Mouse (Mus musculus): Measurements from ENCODE around the gene Armh4. TPM values are rescaled to one million over a fixed set of nuclear protein-coding genes. Genes with fewer than 3 reads are reported as not detected.

Armh4 gene
- polyA plus RNA-seq, 1 experiment from 2014 or later = 18.5 TPM

DNA sequence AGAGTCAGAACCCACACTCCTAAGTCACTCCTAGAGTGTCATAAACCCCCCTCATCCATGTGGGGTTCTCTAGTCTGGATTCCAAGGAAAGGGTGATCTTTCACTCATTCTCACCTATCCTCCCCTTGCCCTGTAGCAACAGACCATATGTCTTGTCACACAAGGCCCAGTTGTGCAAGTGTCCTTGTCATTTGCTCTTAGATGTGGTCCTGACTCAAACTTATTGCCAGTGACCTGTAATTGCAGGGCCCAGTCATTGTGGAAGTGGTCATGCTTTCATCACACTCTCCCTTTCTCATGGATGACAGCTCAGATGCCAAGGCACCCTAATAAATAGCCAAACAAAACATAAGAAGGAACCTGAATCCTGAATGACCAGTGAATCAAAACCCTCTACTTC is 63.5 kb downstream of the Armh4 start:
- H3K36me3 ChIP-seq (replicated peaks) = no peaks in the 10 kb centered on the region
- H3K4me3 ChIP-seq (replicated peaks) = no peak overlapping the region
- no peak overlapping the region for H3K9ac ChIP-seq
- H3K27me3 ChIP-seq = no peaks in the 10 kb centered on the region
- no peaks in the 10 kb centered on the region for H3K9me3 ChIP-seq
- no peak for ATAC-seq (ENCODE audit: low FRiP score)
- no peak overlapping the region for H3K4me2 ChIP-seq
- no peak overlapping the region for H3K27ac ChIP-seq
- no peaks in the 10 kb centered on the region for H3K4me1 ChIP-seq

DNA sequence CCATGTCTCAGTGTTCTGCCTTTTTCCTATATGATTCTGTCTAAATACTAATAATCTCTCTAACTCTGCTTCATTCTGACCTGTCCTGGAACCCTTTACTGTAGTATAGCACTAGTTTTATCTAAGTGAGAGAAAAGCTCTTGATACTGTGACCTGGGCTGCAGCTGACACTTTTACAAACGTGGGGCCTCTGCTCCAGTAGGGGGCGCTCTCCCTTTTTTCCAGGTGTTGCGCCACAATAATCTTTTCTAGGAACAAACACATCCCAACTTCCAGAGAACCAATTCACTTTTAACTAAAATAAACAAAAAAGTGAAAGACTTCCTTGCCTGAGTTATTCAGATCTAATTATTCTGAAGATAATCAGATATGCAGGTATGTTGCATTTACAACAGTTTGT is 72.2 kb downstream of the Armh4 start:
- ATAC-seq (ENCODE audit: low FRiP score) = no peak
- no peaks in the 10 kb centered on the region for H3K27me3 ChIP-seq
- H3K9ac ChIP-seq = no peak overlapping the region
- no peaks in the 10 kb centered on the region for H3K9me3 ChIP-seq
- 39% methylated on average over 3 of the region's 3 CpGs for WGBS
- H3K36me3 ChIP-seq (replicated peaks) = no peaks in the 10 kb centered on the region
- no peak overlapping the region for H3K4me2 ChIP-seq
- H3K4me1 ChIP-seq = no peaks in the 10 kb centered on the region
- H3K27ac ChIP-seq = no peak overlapping the region
- no peak overlapping the region for H3K4me3 ChIP-seq (replicated peaks)

DNA sequence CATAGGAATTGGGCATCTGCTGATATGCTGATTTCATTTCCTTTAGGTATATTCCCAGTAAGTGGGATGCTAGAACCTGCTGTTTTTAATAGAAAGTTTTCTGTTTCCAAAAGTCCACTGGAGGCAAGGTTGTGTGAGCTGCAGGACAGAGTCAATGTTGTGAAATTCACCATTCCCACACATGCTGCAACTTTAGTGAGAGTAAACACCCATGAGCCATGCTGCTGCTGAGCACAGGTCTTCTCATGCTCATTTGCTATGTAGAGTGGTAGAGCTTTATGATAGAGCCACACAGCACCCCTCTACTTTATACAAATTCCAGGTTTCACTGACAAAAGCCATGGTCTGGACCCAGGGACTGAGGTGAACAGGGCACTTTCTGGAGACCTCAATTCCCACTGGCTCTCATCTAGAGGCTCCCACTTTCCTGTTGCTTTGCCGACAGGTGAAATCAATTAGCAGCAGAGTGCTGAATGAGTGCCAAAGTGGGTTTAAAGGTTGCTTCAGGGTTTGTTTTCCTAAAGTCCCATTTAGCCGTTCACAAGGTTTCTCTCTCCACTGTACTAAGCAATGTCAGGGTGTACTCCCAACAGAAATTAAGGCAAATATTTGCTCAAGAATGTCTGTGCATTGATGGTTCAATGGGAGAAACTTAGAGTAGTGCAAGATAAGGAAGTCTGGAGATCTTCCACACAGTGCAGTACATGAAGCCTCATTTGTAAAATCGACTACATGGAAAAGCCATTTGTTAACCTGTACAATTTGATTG is 79.6 kb downstream of the Armh4 start:
- no peaks in the 10 kb centered on the region for H3K9me3 ChIP-seq
- no peak overlapping the region for H3K9ac ChIP-seq
- no peak overlapping the region for H3K4me3 ChIP-seq (replicated peaks)
- no peak overlapping the region for H3K4me2 ChIP-seq
- no peaks in the 10 kb centered on the region for H3K36me3 ChIP-seq (replicated peaks)
- no peak for ATAC-seq (ENCODE audit: low FRiP score)
- WGBS = 78% methylated on average over 3 of the region's 3 CpGs
- no peak overlapping the region for H3K27ac ChIP-seq
- H3K27me3 ChIP-seq = no peaks in the 10 kb centered on the region
- no peaks in the 10 kb centered on the region for H3K4me1 ChIP-seq

DNA sequence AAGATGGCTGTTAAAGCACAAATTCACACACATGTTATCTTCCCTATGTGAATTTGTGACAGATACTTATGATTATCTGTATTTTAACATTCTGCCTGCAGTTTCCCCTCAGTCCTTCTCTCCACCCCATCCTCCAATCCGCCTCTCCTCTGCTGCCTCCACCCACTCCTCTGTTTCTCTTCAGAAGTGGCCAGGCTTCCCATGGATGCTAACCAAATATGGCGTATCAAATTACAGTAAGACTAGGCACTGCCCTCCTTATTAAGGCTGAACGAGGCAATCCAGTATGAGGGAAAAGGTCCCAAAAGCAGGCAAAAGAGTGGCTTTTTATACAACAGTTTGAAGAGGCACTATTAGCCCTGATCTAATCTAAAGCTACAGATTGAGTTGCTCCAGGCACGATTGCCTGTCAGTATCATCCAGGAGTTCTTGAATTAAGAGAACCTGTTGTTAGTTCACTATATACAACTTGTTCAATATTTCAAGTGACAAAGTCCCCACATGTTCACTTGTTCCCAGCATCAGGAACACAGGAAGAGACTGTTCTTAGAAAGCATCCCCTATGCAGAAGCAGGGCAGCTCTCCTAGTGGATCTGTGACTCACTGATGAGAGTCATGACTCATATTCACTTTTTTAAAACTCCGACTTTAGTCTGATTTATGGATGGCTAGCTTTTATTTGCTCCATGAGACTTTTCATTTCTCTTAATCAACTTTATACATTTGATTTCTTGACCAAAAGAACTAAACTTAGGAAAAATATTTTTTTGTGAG is 103.5 kb downstream of the Armh4 start:
- Histone ChIP-seq H3K27me3 (no peaks in the 10 kb centered on the region), H3K27ac (no peak overlapping the region), H3K4me2 (no peak overlapping the region), H3K9ac (no peak overlapping the region), H3K9me3 (no peaks in the 10 kb centered on the region), H3K4me1 (peaks cover 17% of the 10 kb centered on the region), H3K36me3 (replicated peaks) (no peaks in the 10 kb centered on the region), H3K4me3 (replicated peaks) (no peak overlapping the region)
- 57% methylated on average over 5 of the region's 5 CpGs for WGBS
- ATAC-seq (ENCODE audit: low FRiP score) = no peak

DNA sequence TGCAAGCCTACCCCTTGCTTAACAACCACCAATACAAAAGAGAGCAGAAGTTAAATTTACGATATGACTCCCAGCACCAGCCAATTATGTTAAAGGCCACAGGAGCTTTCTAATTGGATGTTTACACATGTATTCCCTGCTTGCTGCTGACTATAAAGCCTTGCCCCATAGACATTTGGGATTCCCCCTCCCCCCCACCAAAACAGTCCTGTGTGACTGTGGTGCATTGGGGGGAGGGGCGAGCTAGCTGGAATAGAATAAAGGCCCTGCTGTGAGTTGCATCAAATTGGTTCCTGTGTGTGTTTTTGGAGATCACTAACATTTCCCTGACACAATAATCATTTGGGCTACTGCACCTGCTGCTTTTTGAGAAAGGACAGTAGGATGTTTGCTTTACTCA is 106.6 kb downstream of the Armh4 start:
- Histone ChIP-seq H3K4me2 (no peak overlapping the region), H3K4me3 (replicated peaks) (no peak overlapping the region), H3K9me3 (no peaks in the 10 kb centered on the region), H3K4me1 (peaks cover 6% of the 10 kb centered on the region), H3K36me3 (replicated peaks) (no peaks in the 10 kb centered on the region), H3K9ac (no peak overlapping the region), H3K27ac (no peak overlapping the region), H3K27me3 (no peaks in the 10 kb centered on the region)
- no peak for ATAC-seq (ENCODE audit: low FRiP score)
- 17% methylated on average over 2 of the region's 2 CpGs for WGBS

DNA sequence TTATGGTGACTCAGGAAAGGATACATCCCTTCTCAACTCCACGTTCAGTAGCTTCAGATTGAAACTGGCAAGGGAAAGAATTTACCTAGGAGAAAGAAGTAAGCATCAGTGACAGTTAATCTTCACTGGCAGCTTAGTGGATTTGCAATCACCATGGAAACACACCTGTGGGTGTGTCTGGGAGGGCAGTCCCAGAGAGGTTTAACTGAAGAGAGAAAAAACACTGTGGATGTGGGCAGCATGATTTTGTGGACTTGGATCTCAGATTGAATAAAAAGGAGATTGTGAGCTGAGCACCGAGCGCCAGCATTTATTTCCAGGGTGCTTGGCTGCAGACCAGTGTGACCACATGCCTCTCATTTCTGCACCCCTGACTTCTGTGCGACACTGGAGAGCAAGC is 122.7 kb downstream of the Armh4 start:
- Histone ChIP-seq H3K4me1 (no peaks in the 10 kb centered on the region; the same call in 1 of the 2 replicates), H3K27me3 (no peaks in the 10 kb centered on the region), H3K36me3 (replicated peaks) (no peaks in the 10 kb centered on the region), H3K9me3 (no peaks in the 10 kb centered on the region), H3K4me2 (no peak overlapping the region), H3K4me3 (replicated peaks) (no peak overlapping the region), H3K9ac (no peak overlapping the region), H3K27ac (no peak overlapping the region)
- no peak for ATAC-seq (ENCODE audit: low FRiP score)
- WGBS = 35% methylated on average over 4 of the region's 4 CpGs

DNA sequence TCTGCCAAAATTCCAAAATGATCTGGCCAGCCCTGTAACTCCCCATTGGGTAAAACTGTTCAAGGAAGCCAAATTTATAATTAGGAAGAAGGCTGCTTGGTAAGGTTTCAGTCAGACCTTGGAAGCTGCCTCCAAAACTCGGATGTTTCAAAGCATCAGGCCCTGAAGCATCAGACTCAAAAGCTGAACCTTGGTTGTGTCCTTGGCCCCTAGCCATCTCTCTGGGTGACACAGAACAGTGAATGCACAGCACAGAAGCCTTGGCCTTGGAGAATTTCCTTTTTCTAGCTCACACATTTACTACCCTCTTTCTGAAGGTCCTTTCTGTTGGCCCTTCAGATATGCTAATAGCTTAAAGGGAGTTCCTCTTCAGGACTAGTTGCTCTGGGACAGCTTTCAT is 134.0 kb downstream of the Armh4 start:
- WGBS = 92% methylated on average over 1 of the region's 1 CpGs
- H3K4me1 ChIP-seq = no peaks in the 10 kb centered on the region
- no peak overlapping the region for H3K27ac ChIP-seq
- H3K9ac ChIP-seq = no peak overlapping the region
- H3K36me3 ChIP-seq (replicated peaks) = no peaks in the 10 kb centered on the region
- H3K27me3 ChIP-seq = no peaks in the 10 kb centered on the region
- no peaks in the 10 kb centered on the region for H3K9me3 ChIP-seq
- ATAC-seq (ENCODE audit: low FRiP score) = no peak
- H3K4me3 ChIP-seq (replicated peaks) = no peak overlapping the region
- no peak overlapping the region for H3K4me2 ChIP-seq

DNA sequence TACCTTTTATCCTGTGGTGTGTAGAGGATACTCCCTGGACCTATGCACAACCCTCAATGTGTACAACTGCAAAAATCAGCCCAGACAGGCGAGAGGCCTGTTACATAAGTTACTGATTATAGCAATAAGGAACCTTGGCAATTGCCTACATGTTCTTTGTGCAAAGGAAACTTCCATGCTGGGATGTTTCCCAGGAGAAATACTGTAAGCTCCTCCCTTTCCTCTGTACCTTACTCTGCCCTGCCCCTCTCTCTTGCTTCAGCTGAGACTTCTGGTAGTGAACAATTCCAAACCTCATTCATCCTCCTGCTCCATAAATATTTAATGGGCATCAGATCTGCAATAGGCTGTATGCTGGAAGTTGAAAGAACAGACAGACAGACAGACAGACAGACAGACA is 145.8 kb downstream of the Armh4 start:
- no peaks in the 10 kb centered on the region for H3K36me3 ChIP-seq (replicated peaks)
- no peaks in the 10 kb centered on the region for H3K27me3 ChIP-seq
- 73% methylated on average over 1 of the region's 1 CpGs for WGBS
- no peak overlapping the region for H3K4me3 ChIP-seq (replicated peaks)
- no peak overlapping the region for H3K9ac ChIP-seq
- H3K4me1 ChIP-seq = no peaks in the 10 kb centered on the region
- H3K27ac ChIP-seq = no peak overlapping the region
- no peaks in the 10 kb centered on the region for H3K9me3 ChIP-seq
- no peak for ATAC-seq (ENCODE audit: low FRiP score)
- no peak overlapping the region for H3K4me2 ChIP-seq

DNA sequence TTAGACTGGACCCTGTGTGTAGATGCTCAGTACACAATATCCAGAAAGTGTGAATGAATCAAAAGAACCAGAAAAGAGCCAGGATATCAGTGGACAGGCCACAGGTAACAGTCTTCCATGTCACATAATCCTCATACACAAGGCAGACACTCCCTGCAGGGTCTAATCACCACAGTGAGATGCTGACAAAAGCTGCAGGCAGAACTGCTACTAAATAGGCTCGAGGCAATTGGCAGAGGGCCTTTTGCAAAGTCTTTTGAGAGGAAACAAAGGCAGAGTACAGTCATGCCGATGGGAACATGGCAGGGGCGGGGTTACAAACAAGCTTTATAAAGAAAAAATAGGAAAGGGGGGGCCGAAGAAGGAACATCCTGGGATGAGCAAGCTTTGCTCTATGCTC is 157.1 kb downstream of the Armh4 start:
- H3K9ac ChIP-seq = no peak overlapping the region
- no peaks in the 10 kb centered on the region for H3K36me3 ChIP-seq (replicated peaks)
- H3K4me1 ChIP-seq = peaks cover 7% of the 10 kb centered on the region
- no peak overlapping the region for H3K4me3 ChIP-seq (replicated peaks)
- ATAC-seq (ENCODE audit: low FRiP score) = peak; percentile 72; the same call in 1 of the 2 replicates
- no peaks in the 10 kb centered on the region for H3K9me3 ChIP-seq
- WGBS = 19% methylated on average over 4 of the region's 4 CpGs
- H3K4me2 ChIP-seq = 0 out of 2 replicates have a peak overlapping the region, but pooled peaks have one; percentile 6
- H3K27ac ChIP-seq = no peak overlapping the region
- H3K27me3 ChIP-seq = no peaks in the 10 kb centered on the region

Other genes starting within 250 kb of the Armh4 start
- gene Olfr722, start 118.6 kb upstream of the Armh4 start, polyA plus RNA-seq (2016; fragmentation: Nextera tagmentation; extraction: Ambion mirVana) = not detected in 2 replicates
- not detected in 2 replicates for gene Olfr723, start 148.4 kb upstream of the Armh4 start, polyA plus RNA-seq (2016; fragmentation: Nextera tagmentation; extraction: Ambion mirVana)
- not detected in 2 replicates for gene Olfr724, start 179.9 kb upstream of the Armh4 start, polyA plus RNA-seq (2016; fragmentation: Nextera tagmentation; extraction: Ambion mirVana)